Mouse (Mus musculus) stomach, postnatal 0 days (tissue): Measurements from ENCODE around the gene Rhd.

ENCODE experiments used
- CTCF ChIP-seq: IDR thresholded peaks from 2 replicates; pipeline ENCODE4 v1.5.1; 2016; ENCODE audit warnings: antibody characterized with exemption, low read depth, mild to moderate bottlenecking, moderate library complexity
- EP300 ChIP-seq: optimal IDR thresholded peaks from 2 replicates; pipeline ENCODE3; 2016; ENCODE audit warnings: antibody characterized with exemption

- TF ChIP-seq CTCF = no peak
- TF ChIP-seq EP300 = no peak
Measured at GRCm38 (mm10) chr4:134871950-134872349, 7.6 kb downstream of the Rhd start.
